Mouse (Mus musculus): ENCODE measurements at regions not wholly inside any gene's neighbourhood (a gene's known extent, or its start where the extent isn't known, plus 50 kb on each side); places are given as distances from the start of the nearest gene placed in this dataset.
"Not testable (repeated sequence)": the region's sequence is repeated elsewhere in the genome, so short reads cannot be mapped to it uniquely, and the experiment has no call there.

DNA sequence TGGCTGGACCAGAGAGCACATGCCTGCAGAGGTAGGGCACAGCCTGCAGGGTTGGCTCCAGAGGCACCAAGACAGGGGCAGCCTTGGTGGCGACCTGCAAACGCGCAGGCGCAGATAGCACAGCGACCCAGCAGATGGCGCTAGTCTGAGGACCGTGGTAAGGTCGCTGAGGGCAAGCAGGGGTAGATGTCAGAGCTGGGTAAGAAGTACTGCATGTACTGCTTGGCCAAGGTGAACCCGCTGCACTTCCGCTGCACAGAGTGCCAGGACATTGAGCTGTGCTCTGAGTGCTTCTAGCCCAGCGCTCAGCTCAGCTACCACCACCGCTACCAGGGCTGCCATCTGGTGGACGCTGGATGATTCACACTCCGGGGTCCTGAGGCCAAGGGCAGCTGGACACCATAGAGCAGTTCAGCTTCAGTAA lies 68.3 kb downstream of the Hsp90b1 start:
- peak; percentile 51 to 59 for DNase-seq (ENCODE audit: low spot score in 2 of 2)

GRCm38 (mm10) chr10:86636515-86636914 lies 68.8 kb downstream of the Hsp90b1 start:
- DNase-seq (ENCODE audit: low spot score in 2 of 2) = not testable (repeated sequence)

GRCm38 (mm10) chr10:86626734-86627133 lies 78.6 kb downstream of the Hsp90b1 start:
- not testable (repeated sequence) for DNase-seq (ENCODE audit: low spot score in 2 of 2)

- DNase-seq (ENCODE audit: low spot score in 2 of 2) = not testable (repeated sequence)
Observed at GRCm38 (mm10) chr10:86617958-86618664, 87.2 kb downstream of the Hsp90b1 start.

DNA sequence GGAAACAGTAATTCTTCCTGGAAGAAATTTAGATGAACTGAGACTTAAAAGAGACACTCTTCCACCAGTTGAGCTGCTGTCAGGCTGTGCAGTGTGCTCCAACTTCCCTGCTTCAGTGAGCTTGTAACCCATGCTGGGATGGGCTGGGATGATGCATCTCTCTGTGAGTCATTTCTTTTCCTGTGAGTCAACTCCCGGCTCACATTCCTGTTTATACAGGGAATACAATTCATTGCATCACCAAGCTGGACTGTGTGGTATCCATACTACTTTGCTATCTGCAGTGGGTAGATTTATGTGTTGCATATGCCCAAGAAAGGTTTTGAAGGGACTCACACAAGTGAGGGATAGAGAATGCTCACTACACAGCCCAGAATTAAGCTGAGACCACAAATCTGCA lies 93.0 kb downstream of the Hsp90b1 start:
- DNase-seq (ENCODE audit: low spot score in 2 of 2) = not testable (repeated sequence)

DNA sequence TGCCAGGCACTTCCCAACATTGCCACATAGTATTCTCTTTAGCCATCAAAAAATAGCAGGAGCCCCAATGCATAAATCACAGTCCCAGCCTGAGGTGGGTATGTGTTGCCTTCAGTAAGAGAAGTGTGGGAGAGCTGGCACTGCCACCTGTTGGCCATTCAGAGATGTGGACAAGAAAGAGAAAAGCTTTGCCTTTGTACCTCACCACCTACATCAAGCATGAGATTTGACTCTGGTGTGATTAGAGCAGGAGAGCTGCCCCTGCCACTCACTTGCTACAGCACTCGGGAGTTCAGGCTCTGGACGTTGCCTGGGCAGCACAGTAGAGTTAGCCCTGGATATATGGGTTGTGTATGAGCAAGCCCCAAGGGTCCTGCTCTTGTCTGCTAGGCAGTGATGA lies 95.3 kb downstream of the Hsp90b1 start:
- not testable (repeated sequence) for DNase-seq (ENCODE audit: low spot score in 2 of 2)

- DNase-seq (ENCODE audit: low spot score in 2 of 2) = not testable (repeated sequence)
Observed at GRCm38 (mm10) chr10:86600843-86601242, 102.1 kb upstream of the Syn3 start.

GRCm38 (mm10) chr10:86599991-86600390 lies 101.3 kb upstream of the Syn3 start:
- DNase-seq (ENCODE audit: low spot score in 2 of 2) = not testable (repeated sequence)

- not testable (repeated sequence) for DNase-seq (ENCODE audit: low spot score in 2 of 2)
Observed at GRCm38 (mm10) chr10:86590211-86590610, 91.5 kb upstream of the Syn3 start.

- DNase-seq (ENCODE audit: low spot score in 2 of 2) = not testable (repeated sequence)
Observed at GRCm38 (mm10) chr10:86566875-86567274, 68.2 kb upstream of the Syn3 start.

DNA sequence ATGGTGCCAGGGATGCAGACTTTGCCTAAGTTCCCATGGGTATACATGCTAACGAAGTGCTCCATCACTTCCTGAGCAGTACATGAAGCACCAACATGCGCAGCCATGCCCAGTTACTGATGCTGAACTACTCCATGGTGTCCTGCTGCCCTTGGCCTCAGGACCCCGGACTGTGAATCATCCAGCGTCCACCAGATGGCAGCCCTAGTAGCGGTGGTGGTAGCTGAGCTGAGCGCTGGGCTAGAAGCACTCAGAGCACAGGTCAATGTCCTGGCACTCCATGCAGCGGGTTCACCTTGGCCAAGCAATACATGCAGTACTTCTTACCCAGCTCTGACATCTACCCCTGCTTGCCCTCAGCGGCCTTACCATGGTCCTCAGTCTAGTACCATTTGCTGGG lies 57.1 kb upstream of the Syn3 start:
- no peak for DNase-seq (ENCODE audit: low spot score in 2 of 2)

All from layer of hippocampus, adult 8-10 months (tissue).